Mouse (Mus musculus) ES-E14 (cell line): Measurements from ENCODE around the gene Tcf25. TPM values are rescaled to one million over a fixed set of nuclear protein-coding genes. Genes with fewer than 3 reads are reported as not detected.

ENCODE experiments used
- DNase-seq: peaks from one replicate; pipeline ENCODE4 v3.0.0-alpha.2; 2013; ENCODE audit warnings: low read depth, low spot score
- H3K27ac ChIP-seq: 2 replicates; pipeline ENCODE4 v1.5.1; 2012; ENCODE audit warnings: low read depth, mild to moderate bottlenecking, low read length, moderate library complexity, mixed read lengths; ENCODE audit not compliant: poor library complexity, insufficient read depth, severe bottlenecking
- H3K36me3 ChIP-seq: 2 replicates; pipeline ENCODE4 v1.6.1; 2012; ENCODE audit warnings: mild to moderate bottlenecking, low read length, moderate library complexity, mixed read lengths; ENCODE audit not compliant: control insufficient read depth, poor library complexity, insufficient read depth, severe bottlenecking
- H3K4me1 ChIP-seq, 2 experiments: fragments of 150-350 bp in 1 of 2; sonication (generic) in 1 of 2; 2 replicates each; pipeline ENCODE4 v1.6.1; 2012; ENCODE audit warnings: low read length in 2 of 2, mild to moderate bottlenecking in 1 of 2, mixed read lengths in 1 of 2; ENCODE audit not compliant: control insufficient read depth in 2 of 2, insufficient read depth in 2 of 2, poor library complexity in 1 of 2
- H3K4me3 ChIP-seq, 2 experiments: fragments of 150-350 bp in 1 of 2; sonication (generic) in 1 of 2; 2 replicates each; pipeline ENCODE4 v1.5.1; 2012; ENCODE audit warnings: low read length in 2 of 2, low read depth in 1 of 2, mild to moderate bottlenecking in 1 of 2, mixed read lengths in 1 of 2; ENCODE audit not compliant: insufficient read depth in 1 of 2, poor library complexity in 1 of 2, severe bottlenecking in 1 of 2
- H3K9ac ChIP-seq: 2 replicates; pipeline ENCODE4 v1.6.1; 2012; ENCODE audit warnings: low read depth, mild to moderate bottlenecking, low read length, mixed read lengths; ENCODE audit not compliant: poor library complexity, insufficient read depth, severe bottlenecking
- H3K9me3 ChIP-seq: fragments of 150-350 bp; sonication (generic); 2 replicates; pipeline ENCODE4 v1.6.1; 2012; ENCODE audit warnings: low read depth, mild to moderate bottlenecking, low read length; ENCODE audit not compliant: control insufficient read depth, insufficient read depth
- CHD2 ChIP-seq: IDR thresholded peaks from 2 replicates; pipeline ENCODE4 v1.6.1; 2014; ENCODE audit warnings: mild to moderate bottlenecking, low read depth, low read length, inconsistent platforms
- HCFC1 ChIP-seq: IDR thresholded peaks from 2 replicates; pipeline ENCODE4 v1.6.1; 2012; ENCODE audit warnings: low read length, inconsistent platforms, borderline replicate concordance; ENCODE audit not compliant: insufficient read depth
- MAFK ChIP-seq: IDR thresholded peaks from 2 replicates; pipeline ENCODE4 v1.6.1; 2014; ENCODE audit warnings: mild to moderate bottlenecking, low read depth, low read length, inconsistent platforms; ENCODE audit not compliant: insufficient read depth
- ZC3H11A ChIP-seq: IDR thresholded peaks from 2 replicates; pipeline ENCODE4 v1.6.1; 2012; ENCODE audit warnings: low read depth, mild to moderate bottlenecking, inconsistent platforms, low read length, borderline replicate concordance
- ZNF384 ChIP-seq: IDR thresholded peaks from 2 replicates; pipeline ENCODE4 v1.6.1; 2012; ENCODE audit warnings: low read depth, low read length, inconsistent platforms
- in situ Hi-C, 2 experiments: fragments of 600-800 bp; cut with MboI; formaldehyde crosslinking; loops; one replicate each; pipeline ENCODE4 v1.15.1; 2025; ENCODE audit warnings: low sequenced_read_pairs in 2 of 2, inconsistent platforms in 1 of 2; ENCODE audit not compliant: unreplicated experiment in 2 of 2
- total RNA-seq: library from RNA; depleted of rRNA; stranded (reverse); fragments of 300-350 nt; gene quantifications from 2 replicates; pipeline ENCODE4 v1.2.3, GENCODE M21; 2012

Tcf25 gene
- total RNA-seq, 1 experiment = 114 TPM

DNA sequence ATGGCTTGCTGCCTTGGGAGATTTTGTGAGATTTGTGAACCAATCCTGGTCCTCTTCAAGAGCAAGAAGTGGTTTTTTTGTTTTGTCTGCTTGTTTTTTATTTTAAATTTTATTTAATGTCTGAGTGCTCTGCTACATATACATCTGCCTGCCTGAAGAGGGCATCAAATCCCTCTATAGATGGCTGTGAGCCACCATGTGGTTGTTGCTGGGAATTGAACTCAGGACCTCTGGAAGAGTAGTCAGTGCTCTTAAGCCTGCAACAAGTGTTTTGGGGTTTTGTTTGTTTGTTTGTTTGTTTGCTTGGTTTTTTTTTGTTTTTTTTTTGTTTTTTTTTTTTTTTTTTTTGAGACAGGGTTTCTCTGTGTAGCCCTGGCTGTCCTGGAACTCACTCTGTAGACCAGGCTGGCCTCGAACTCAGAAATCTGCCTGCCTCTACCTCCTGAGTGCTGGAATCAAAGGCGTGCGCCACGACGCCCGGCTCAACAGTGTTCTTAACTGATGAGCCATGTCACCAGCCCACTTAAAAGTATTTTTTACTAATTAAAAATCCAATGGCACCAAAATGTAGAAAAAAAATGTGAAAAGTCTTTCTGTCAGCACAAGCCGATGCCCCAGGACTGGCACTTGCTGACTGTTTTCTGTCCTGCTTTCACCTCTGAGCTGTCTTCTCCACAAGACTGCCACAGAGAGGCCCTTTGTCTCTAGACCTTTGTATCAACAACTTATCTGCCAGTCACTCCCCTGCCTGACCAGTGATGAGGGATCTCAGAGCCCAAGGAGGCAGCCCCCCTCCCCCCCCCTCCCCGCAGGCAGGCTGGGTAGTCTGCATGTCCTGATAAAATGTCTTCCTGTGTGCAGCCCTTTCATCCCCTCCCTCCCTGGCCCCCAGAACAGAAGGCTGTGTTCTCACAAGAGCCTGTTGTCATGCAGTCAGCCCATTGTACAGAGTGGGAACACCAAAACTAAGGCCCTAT lies 42.7 kb downstream of the Tcf25 start:
- Histone ChIP-seq H3K9me3 (no peaks in the 10 kb centered on the region), H3K9ac (no peak overlapping the region), H3K4me1 (peaks cover 0 to 13% of the 10 kb centered on the region in 2 experiments; a peak in 1 of 4 replicates), H3K27ac (no peak overlapping the region), H3K4me3 (no peak overlapping the region), H3K36me3 (peaks cover 14% of the 10 kb centered on the region)
- peak; percentile 27 for DNase-seq
- in situ Hi-C loops = no loop called here
- peak; percentile 82 for TF ChIP-seq ZNF384
- TF ChIP-seq MAFK = no peak
- no peak for TF ChIP-seq HCFC1
- TF ChIP-seq CHD2 = no peak
- TF ChIP-seq ZC3H11A = no peak

DNA sequence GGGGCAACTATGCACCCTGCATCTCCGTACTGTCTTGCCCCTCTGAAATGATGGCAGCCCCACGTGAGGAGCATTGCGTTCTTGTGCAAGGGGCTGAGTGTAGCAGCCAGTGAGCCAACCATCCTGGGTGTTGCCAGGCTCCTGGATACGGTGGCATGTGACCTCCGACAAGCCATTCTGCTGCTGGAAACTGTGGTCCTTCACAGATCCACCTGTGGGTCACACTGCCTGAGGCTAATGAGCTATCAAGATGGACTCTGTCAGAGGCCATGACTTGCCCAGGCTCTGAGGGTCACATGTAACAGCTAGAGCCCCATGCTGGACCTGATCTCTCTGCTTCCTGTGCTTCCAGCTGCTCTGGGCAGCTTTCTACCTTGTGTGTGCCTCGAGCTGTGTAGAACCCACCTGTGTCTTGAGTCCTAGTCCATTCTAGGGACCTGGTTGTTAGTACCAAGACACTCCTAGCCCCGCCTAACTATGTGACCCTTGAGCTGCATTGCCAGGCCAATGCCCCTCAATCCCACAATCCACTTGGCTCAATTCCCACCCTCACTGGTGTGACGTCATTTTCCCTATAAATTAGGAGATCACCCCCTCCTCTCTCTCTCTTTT lies 43.5 kb downstream of the Tcf25 start:
- Histone ChIP-seq H3K27ac (no peak overlapping the region), H3K36me3 (peaks cover 15% of the 10 kb centered on the region)
- in situ Hi-C loops = no loop called here

DNA sequence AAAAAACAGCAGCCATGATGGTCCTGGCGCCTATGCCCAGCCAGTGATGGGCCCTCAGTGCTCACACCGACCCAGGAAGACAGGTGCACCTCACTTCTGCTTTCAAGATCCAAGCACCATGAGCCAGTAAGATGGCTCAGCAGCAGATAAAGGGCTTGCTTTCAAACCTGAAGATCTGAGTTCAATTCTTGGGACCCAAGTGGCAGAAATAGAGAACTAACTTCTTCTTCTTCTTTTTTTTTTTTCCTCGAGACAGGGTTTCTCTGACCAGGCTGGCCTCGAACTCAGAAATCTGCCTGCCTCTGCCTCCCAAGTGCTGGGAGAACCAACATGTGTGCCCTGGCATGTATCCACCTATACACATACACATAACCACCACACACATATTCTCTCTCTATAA lies 46.2 kb downstream of the Tcf25 start:
- in situ Hi-C loops = no loop called here
- peaks cover 15% of the 10 kb centered on the region for H3K36me3 ChIP-seq
- no peak for TF ChIP-seq CHD2
- no peak for TF ChIP-seq HCFC1
- TF ChIP-seq ZNF384 = no peak
- TF ChIP-seq ZC3H11A = no peak
- TF ChIP-seq MAFK = no peak
- DNase-seq = no peak
- H3K4me3 ChIP-seq = no peak overlapping the region
- H3K27ac ChIP-seq = no peak overlapping the region
- H3K9ac ChIP-seq = no peak overlapping the region
- H3K4me1 ChIP-seq = peaks cover 4% of the 10 kb centered on the region in 2 experiments; a peak in 2 of 4 replicates
- H3K9me3 ChIP-seq = no peaks in the 10 kb centered on the region

More for the DNA sequence above, 43.5 kb downstream of the Tcf25 start:
- Histone ChIP-seq H3K4me1 (peaks cover 2 to 9% of the 10 kb centered on the region in 2 experiments; a peak in 2 of 4 replicates), H3K4me3 (no peak overlapping the region), H3K9me3 (no peaks in the 10 kb centered on the region), H3K9ac (no peak overlapping the region)
- TF ChIP-seq MAFK = no peak
- no peak for TF ChIP-seq ZC3H11A
- no peak for TF ChIP-seq CHD2
- TF ChIP-seq ZNF384 = no peak
- TF ChIP-seq HCFC1 = no peak
- DNase-seq = no peak

DNA sequence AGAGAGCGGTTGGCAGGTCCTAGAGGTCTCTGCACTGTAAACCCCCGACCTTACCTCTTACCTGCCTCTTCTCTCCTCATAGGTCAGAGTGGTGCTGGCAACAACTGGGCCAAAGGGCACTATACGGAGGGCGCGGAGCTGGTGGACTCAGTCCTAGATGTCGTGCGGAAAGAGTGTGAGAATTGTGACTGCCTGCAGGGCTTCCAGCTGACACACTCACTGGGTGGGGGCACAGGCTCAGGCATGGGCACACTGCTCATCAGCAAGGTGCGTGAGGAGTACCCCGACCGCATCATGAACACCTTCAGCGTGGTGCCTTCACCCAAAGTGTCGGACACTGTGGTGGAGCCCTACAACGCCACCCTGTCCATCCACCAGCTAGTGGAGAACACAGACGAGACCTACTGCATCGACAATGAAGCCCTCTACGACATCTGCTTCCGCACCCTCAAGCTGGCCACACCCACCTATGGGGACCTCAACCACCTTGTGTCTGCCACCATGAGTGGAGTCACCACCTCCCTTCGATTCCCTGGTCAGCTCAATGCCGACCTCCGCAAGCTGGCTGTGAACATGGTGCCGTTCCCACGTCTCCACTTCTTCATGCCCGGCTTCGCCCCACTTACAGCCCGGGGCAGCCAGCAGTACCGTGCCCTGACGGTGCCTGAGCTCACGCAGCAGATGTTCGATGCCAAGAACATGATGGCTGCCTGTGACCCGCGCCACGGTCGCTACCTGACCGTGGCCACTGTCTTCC lies 47.1 kb downstream of the Tcf25 start:
- Histone ChIP-seq H3K27ac (no peak overlapping the region), H3K36me3 (peaks cover 15% of the 10 kb centered on the region), H3K9ac (no peak overlapping the region), H3K9me3 (no peaks in the 10 kb centered on the region), H3K4me1 (peaks cover 4% of the 10 kb centered on the region in 2 experiments; a peak in 2 of 4 replicates), H3K4me3 (no peak overlapping the region)
- TF ChIP-seq MAFK = no peak
- no peak for TF ChIP-seq ZNF384
- TF ChIP-seq HCFC1 = no peak
- no peak for TF ChIP-seq ZC3H11A
- TF ChIP-seq CHD2 = no peak
- DNase-seq = no peak
- in situ Hi-C loops = no loop called here
